Mouse (Mus musculus): ENCODE data around the gene Bcr.

- no peak for TF ChIP-seq POLR2A (IDR thresholded peaks at IDR 0.05; ENCODE audit: extremely low read depth, insufficient read depth, low read length)
- TF ChIP-seq CTCF (IDR thresholded peaks at IDR 0.05; ENCODE audit: low read depth, low read length), result no peak
Observed at GRCm38 (mm10) chr10:75051364-75052074, 8.9 kb upstream of the Bcr start.

Measured in liver, adult 2 months (tissue).